Mouse (Mus musculus): ENCODE measurements at regions not wholly inside any gene's neighbourhood (a gene's known extent, or its start where the extent isn't known, plus 50 kb on each side); places are given as distances from the start of the nearest gene placed in this dataset.
"Not testable (repeated sequence)": the region's sequence is repeated elsewhere in the genome, so short reads cannot be mapped to it uniquely, and the experiment has no call there.

- DNase-seq = not testable (repeated sequence)
Observed at GRCm38 (mm10) chr3:31708367-31708766, 193.9 kb upstream of the Kcnmb2 start.

GRCm38 (mm10) chr3:31741289-31741688 lies 161.0 kb upstream of the Kcnmb2 start:
- DNase-seq = no peak

GRCm38 (mm10) chr3:31755881-31756280 lies 146.4 kb upstream of the Kcnmb2 start:
- DNase-seq = no peak

GRCm38 (mm10) chr3:31769193-31769592 lies 133.1 kb upstream of the Kcnmb2 start:
- no peak for DNase-seq

- DNase-seq = peak in 1 of 2 experiments; percentile 3
Observed at GRCm38 (mm10) chr3:31790342-31790970, 111.9 kb upstream of the Kcnmb2 start.

GRCm38 (mm10) chr3:31793466-31794040 lies 108.8 kb upstream of the Kcnmb2 start:
- DNase-seq = no peak

- DNase-seq = no peak
Observed at GRCm38 (mm10) chr3:31796621-31797020, 105.7 kb upstream of the Kcnmb2 start.

- no peak for DNase-seq
Observed at GRCm38 (mm10) chr3:31799192-31799591, 103.1 kb upstream of the Kcnmb2 start.

GRCm38 (mm10) chr3:31804038-31804437 lies 98.3 kb upstream of the Kcnmb2 start:
- no peak for DNase-seq

GRCm38 (mm10) chr3:31807741-31808140 lies 94.6 kb upstream of the Kcnmb2 start:
- no peak for DNase-seq

- not testable (repeated sequence) for DNase-seq
Observed at GRCm38 (mm10) chr3:31809131-31809530, 93.2 kb upstream of the Kcnmb2 start.

- no peak for DNase-seq
Observed at GRCm38 (mm10) chr3:31811232-31811631, 91.1 kb upstream of the Kcnmb2 start.

GRCm38 (mm10) chr3:31831913-31832312 lies 70.4 kb upstream of the Kcnmb2 start:
- DNase-seq = no peak

GRCm38 (mm10) chr3:31841253-31841652 lies 61.1 kb upstream of the Kcnmb2 start:
- DNase-seq = no peak

- DNase-seq = no peak
Observed at GRCm38 (mm10) chr3:31847087-31847486, 55.2 kb upstream of the Kcnmb2 start.

Measured in B cell, adult 2 months (primary cell).